Mouse (Mus musculus): ENCODE measurements around the gene Ndufaf2.

Ndufaf2 gene

DNA sequence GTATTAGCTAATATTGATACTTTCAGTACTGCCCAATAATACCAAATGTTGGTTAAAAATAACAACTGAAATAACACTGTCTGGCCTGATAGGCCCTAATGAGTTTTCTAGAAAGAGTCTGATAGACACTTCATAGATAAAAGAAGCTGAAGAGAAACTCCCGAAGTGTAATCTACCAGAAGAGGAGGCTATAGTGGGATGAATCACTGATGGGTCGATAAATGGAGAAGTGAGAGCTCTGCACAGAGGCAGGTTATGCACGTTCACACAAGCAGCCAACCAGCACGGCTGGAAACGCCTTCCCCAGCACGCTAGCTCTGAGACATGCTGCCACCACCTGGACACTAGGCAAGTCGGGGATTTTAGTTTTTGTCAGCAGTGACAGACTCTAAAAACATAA, 117.1 kb downstream of the Ndufaf2 start:
- no peak for DNase-seq (ENCODE audit: extremely low spot score, low read depth, low spot score)

DNA sequence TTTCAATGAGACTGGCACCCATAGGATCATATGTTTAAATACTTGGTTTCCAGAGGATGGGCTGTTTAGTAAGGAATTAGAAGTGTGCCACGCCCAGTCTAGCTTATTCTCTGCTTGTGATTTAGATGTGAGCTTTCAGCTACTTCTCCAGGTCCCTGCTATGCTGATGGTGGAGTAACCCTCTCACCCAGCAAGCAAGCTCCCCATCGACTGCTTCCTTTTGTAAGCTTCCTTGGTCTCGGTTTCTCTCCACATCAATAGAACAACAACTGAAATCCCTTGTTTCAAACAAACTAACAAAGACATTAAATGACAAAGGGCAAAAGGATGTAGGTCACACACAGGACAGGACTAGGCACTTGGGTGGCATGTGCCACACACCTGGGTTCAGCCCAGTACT, 118.0 kb downstream of the Ndufaf2 start:
- DNase-seq (ENCODE audit: extremely low spot score, low read depth, low spot score): no peak

DNA sequence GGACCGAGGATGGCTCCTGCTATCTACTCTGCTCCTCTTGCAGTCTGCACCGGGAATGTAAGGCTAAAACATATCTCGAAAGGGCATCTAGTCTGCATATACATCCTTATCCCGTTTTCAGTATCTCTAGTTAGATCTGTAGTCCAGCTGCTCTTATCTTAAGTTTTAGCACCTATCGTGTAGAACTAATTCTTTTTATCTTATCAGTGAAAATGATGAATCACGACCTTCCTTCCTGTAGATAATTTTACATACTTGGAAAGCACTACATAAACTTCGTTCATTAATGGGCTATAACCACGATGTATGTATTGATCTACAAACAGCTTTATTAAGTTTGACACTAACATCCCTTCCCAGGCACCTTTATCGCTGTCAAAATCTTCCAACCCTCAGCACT, 118.5 kb downstream of the Ndufaf2 start:
- DNase-seq (ENCODE audit: extremely low spot score, low read depth, low spot score): no peak

DNA sequence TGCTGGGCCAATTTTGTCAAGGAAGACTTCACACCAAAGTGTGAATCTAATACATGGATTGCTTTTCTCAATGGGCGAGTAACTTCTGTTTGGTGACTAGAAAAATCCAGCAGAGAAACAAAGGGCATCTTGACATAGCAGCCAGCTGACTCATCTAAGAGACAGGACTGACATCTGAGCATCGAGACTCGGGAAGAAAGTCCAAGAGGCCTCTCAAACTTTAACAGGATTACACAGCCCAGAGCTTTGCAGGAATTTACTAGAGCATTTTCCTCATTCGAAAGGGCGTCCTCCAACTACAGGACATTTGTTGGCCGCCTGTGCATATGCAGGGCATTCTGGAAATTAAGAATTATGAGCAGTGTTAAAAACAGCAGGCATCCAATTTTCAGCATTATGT, 119.0 kb downstream of the Ndufaf2 start:
- no peak for DNase-seq (ENCODE audit: extremely low spot score, low read depth, low spot score)

DNA sequence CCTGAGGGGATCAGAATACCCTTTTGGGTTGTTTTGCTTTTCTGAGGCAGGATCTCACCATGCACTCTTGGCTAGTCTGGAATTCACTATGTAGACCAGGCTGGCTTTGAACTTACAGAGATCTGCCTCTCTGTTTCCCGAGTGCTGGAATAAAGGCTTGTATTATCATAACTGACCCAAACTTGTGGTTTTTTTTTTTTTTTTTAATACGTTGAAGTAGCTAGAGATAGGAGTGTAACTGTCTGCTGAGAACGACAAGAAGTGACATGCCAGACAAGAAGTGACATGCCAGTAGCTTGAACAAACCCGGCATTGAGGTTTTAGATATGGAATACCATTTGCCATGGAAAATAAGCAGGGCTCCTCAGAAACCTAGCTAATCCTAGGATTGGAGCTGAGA, 125.6 kb downstream of the Ndufaf2 start:
- no peak for DNase-seq (ENCODE audit: extremely low spot score, low read depth, low spot score)

DNA sequence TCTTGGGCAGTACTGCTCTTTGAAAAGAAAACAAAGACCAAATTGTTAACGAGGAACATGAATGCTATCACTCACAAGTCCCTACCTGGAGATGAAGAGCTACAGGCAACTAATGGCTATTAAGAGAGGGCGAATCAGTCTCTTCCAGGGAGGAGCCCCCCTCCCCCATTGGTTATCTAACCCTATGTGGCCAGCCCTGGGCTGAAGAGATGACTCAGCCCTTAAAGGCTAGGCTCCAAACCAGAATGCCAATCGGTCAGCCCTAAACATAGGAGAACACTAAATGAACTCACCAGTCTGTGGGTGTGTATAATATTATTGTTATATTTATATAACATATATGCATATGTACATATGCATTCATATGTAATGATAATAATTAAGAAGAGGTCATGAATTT, 132.6 kb downstream of the Ndufaf2 start:
- DNase-seq (ENCODE audit: extremely low spot score, low read depth, low spot score): no peak

DNA sequence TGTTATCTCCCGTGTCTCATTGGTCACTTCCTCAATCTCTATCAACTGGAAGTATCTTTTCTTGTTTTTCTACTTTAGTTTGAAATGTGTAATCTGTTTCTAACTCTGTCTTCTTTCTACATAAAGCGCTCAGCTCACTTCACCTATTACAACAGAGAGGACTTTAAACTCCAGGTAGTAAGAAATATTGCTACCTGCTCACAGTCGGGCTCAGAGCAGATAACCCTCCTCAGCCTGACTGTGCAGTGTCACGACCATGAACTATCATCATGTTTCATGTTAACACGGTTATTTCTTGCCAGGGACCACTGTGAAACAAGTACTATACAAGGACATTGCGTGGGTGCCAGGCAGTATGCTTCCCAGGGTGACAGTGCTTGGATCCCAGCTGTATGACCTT, 141.1 kb downstream of the Ndufaf2 start:
- DNase-seq (ENCODE audit: extremely low spot score, low read depth, low spot score): no peak

DNA sequence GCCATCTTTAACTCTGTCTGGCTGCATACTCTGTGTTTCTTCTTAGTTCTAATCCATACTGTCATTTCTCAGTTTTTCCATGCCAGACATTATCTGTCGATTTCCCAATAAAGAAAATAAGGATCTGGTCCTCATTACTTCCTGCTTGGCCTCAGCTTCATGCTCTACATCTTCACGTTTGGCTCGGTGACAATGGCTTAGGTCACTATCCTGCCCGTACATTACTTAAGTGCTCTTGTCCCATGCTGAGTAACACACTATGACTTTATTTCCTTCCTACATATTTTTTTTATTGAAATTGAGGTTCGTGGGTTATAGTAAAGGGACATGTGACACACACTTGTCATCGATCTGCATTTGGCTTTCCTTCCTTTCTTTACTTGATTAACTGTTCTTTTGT, 143.3 kb downstream of the Ndufaf2 start:
- no peak for DNase-seq (ENCODE audit: extremely low spot score, low read depth, low spot score)

DNA sequence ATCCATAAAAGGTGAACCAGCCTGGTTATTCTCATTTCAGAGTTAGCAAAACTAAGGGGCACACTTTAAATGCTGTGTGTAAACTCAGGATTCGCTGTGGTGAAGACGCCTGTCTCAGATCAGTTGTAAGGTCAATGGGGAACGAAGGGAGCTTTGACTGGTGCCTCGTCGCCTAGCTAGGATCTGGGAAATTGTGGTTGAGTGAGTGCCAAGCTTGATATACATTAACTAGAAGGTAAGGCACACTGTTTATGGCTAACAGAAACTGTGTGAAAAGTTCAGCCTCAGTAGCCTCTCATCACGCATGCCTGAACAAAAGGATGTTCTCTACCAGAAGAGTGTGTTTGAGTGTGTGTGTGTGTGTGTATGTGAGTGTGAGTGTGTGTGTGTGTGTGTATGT, 144.6 kb downstream of the Ndufaf2 start:
- no peak for DNase-seq (ENCODE audit: extremely low spot score, low read depth, low spot score)

DNA sequence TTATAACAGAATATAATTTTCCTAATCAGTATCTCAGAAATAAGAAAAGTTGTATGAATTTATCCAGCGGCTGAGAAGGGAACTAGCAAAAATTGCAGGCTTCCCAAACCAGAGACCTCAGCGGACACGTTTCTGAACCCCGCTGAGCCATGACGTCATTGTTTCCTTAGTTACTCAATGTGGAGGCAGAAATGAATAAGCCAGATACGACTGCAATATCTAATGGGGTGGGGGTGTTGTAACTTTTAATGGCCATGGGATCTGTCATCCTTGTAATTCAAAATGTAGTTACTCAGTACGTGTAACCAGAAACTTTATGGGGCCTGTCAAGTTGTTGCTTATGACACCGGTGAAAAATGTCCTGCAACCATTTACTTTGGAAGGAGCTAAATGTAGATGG, 145.3 kb downstream of the Ndufaf2 start:
- no peak for DNase-seq (ENCODE audit: extremely low spot score, low read depth, low spot score)

DNA sequence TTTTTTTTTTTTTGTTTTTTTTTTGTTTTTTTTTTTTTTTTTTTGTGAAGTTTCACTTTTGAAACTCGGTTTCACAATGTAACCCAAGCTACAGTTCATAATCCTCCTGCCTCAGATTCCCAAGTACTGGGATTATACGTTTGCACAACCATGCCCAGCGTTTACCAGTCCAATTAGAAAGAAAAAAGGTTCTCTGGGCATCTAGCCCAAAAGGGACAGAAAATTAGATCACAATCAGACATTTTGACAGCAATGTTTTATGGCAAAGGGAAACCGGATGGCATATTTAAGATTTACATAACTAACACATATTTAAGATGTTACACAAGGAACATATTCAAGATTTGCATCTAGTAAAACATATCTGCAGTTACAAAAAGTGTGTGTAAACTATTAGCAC, 150.6 kb downstream of the Ndufaf2 start:
- no peak for DNase-seq (ENCODE audit: extremely low spot score, low read depth, low spot score)

DNA sequence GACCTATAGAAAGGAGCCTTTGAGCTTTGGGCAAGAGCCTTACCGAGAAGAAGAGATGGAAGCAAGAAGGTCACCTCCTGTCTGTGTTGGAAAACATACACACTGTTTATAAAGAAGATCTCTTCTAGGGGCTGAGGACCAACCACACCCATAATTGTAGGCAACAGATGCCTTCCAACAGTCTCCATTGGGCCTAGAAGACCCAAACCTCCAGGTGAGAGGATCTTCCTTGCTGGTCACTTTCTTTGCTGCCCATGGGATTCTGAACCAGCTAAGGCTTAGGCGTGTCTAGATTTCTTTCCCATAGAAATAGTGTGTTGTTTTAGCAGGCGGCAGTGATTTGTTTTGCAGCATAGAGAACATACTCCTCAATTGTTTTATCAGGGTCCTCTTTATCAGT, 162.1 kb downstream of the Ndufaf2 start:
- no peak for DNase-seq (ENCODE audit: extremely low spot score, low read depth, low spot score)

DNA sequence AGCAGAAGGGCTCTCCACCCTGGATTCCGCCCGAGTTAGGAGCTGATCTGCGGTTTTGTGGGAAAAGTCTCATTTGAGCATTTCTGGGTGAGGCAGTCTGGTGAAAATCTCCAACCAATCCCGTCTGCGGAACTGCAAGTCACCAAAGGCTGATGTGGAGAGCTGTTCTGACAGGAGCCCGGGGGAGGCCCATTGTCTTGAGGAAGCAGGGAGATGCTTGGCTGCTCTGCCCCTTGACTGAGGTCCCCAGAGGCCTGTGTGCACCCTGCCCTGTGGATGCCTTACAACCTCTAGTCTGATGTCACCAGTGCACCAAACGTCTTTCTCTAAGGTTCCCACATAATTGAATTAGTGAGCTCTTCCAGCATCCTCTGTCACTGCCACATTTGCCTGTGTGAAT, 163.2 kb downstream of the Ndufaf2 start:
- DNase-seq (ENCODE audit: extremely low spot score, low read depth, low spot score): no peak

DNA sequence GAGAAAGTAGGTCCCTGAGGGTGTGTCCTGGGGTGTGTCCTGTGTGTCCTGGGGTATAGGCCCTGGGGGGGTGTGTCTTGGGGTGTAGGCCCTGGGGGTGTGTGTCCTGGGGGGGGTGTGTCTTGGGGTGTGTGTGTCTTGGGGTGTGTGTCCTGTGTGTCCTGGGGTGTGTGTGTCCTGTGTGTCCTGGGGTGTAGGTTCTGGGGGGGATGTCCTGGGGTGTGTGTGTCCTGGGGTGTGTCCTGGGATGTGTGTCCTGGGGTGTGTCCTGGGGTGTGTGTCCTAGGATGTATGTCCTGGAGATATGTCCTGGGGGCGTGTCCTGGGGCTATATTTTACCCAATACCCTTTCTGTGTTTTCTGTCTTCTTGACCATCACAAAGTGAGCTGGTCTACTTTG, 165.8 kb downstream of the Ndufaf2 start:
- no peak for DNase-seq (ENCODE audit: extremely low spot score, low read depth, low spot score)

DNA sequence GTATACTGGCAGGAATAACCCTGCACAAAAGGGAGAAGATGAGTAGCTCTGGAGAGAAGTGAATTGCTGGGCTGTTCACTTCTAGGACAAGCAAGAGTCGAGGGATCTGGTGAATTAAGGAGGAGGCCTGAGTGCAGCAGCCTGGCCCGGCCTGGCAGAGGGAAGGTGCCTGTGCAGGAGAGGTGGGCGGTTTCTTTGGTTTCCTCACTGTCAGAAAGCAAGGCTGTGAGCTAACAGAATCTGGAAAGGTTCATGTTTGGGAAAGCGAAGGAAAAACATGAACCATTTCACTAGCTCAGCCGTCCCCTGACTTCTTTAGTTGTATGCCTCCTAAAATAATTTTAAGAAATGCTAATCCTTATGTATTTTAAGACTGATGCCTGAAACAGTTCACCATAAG, 173.8 kb downstream of the Ndufaf2 start:
- DNase-seq (ENCODE audit: extremely low spot score, low read depth, low spot score): no peak

DNA sequence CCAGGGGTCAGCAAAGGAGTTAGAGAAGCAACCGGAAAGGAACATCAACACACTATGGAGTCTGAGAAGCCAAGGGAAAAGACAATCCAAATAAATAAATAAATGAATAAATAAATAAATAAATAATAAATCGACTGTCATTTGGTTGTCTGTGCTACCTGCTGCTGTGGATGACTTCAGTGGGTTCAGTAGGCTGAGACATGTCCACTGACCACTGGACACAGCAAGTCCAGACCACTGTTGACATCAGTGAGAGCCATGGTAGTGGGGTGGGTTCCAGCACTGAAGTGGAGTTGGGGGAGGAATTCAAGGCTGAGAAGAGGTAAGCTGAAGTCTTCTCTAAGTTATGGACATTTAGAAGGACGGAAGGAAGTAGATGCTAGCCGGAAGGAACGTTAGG, 174.2 kb downstream of the Ndufaf2 start:
- DNase-seq (ENCODE audit: extremely low spot score, low read depth, low spot score): no peak

DNA sequence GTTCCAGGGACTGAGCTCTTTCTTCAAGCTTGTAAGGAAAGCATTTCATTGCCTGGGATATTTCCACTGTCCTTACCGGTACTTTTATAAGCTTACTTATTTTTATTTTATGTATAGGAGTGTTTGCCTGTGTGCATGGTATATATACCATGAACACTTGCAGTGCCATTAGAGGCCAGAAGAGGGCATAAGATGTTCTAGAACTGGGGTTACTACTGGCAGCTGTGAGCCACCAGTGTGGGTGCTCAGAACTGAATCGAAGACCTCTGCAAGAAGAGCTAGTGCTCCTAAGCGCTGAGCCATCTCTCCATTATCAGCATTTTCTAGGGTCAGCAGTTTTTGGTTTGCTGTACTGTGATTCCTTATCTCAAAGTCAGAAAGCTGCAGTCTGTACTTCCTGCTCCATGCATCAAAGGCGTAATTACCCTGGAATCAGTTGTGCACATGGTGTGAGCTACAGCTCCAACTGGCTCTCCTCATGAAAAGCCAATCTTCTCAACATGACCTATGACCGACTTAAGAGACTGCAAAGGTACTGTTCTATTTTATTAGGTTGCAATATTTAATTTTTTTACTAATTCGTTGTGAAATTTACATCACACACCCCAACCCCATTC, 175.1 kb downstream of the Ndufaf2 start:
- DNase-seq (ENCODE audit: extremely low spot score, low read depth, low spot score): no peak

DNA sequence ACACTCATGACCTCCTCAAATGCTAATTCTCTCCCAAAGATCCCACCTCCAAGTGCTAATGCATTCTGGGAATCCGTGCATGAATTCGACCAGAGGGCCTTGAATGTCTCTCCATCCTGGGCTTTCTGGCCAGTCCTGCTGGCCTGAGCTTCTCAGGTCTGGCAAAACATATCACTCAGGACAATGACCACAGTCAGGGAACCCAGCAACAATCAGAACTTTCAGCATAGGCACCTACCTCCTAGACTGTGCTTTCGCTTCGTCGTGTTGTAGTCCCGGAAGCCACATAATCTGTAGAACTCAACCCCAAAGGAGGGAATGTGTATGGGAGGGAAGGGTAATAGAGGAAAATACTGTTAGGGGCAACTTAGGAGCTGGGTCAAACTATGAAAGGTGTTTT, 179.0 kb downstream of the Ndufaf2 start:
- no peak for DNase-seq (ENCODE audit: extremely low spot score, low read depth, low spot score)

DNA sequence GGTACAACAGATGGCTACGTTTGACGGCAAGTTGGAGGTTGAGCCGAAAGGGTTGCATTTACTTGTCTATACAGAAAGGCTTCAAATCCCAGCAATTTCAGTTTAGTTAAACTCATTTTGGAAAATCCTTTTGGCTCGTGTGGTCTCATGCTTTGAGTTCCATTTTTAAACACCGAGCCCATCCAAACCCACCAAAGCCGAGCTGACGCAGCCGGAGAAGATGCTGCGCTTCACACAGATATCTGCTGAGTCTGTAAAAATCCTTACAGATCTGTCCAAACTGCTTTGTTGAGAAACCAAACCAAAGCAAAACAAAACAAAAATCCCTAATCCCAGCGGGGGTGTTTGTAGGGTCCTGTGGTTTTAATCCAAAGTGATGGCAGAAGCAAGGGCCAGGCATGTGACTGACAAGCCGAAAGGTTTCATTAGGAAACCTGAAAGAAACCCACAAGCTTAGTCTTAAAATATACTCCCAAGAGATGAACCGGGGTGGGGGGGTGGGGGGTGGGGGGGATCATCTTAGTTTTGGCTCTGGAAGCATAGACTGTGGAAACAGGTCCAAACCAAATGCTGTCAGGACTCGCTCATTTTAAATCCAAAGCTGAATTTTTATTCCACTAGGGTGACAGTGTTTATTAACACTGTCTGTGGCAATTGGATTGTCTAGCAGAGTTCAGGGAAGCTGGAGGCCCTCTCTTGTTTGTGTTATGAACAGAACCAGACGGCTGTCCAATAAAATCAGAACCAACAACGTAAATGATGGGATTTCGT, 181.4 kb downstream of the Ndufaf2 start:
- DNase-seq (ENCODE audit: extremely low spot score, low read depth, low spot score): no peak

DNA sequence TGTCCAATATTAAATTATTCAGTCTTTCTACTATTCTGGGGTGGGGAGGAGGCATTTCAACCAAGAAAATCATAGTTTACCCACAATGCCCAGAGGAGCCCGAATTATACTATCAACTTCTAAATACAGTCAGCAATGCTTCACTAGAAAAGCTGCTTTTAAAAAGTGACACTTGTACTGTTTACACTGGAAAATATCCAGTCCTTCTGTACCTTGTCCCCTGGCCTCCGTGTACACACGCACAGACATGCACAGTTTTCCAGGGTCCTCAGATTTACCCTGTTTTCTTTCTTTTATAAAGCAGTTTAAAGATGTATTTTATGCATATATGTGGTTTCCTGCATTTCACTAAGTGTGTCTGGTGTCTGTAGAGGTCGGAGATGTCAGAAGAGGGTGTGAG, 186.0 kb downstream of the Ndufaf2 start:
- no peak for DNase-seq (ENCODE audit: extremely low spot score, low read depth, low spot score)

DNA sequence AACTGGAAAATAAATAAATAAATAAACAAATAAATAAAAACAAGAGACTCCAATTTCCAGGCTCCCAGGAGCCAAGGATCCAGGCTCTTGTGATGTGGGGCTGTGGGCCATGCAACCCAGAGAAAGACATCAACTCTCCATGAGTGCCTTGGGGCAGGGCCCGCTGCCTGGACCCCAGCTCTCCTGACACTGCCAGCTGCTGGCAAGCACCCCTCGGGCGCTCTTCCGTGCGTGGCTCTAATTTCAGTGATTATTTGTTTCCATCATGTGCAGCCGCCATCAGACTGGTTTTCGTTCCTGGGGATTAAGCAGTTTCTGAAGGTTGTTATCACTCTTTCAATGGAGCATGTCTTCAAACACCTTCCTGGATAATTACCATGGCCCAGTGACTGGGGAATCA, 186.6 kb downstream of the Ndufaf2 start:
- DNase-seq (ENCODE audit: extremely low spot score, low read depth, low spot score): no peak

DNA sequence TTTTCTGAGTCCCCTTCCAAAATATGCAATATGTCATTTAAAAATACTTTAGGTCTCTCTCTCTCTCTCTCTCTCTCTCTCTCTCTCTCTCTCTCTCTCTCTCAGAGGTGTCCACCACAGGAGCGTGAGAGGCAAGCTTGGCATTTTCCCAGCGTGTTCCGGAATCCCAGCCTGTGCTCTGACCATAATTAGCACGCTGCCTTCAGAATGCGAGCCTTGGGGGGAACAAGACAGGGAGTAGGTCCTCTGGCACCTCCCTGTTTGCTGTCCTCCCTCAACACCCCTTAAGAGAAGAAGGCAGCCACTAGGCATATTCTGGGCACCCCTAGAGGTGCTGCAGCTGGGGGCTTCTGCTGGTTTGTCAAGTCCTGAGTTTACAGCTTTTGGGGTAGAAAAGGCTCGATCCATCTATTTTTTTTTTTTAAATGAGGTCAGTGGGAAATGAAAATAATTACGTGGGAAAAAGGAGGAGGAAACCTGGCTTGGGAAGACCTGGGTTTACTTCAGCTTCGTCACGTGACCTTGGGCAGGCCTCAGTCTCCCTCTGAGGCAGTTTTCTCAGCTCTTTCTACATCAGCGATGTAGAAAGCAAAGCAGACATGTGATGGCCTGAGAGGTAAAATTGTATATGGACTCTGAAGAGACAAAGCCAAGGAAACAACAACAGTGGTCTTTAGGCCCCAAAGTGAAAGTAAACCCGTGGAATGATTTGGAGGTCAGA, 187.8 kb downstream of the Ndufaf2 start:
- DNase-seq (ENCODE audit: extremely low spot score, low read depth, low spot score): no peak
